Mouse (Mus musculus) ovary, postnatal 36 days (tissue): ENCODE measurements around the gene Ltbr.

Source experiments
- DNase-seq: peaks from one replicate; pipeline ENCODE4 v3.0.0; 2022; ENCODE audit warnings: low spot score, mixed read lengths

Gene Ltbr

GRCm38 (mm10) chr6:125345625-125346024 is 31.9 kb upstream of the Ltbr start:
- DNase-seq, result no peak

GRCm38 (mm10) chr6:125344866-125345265 is 31.2 kb upstream of the Ltbr start:
- no peak for DNase-seq

- DNase-seq, result peak; percentile 39
Measured at GRCm38 (mm10) chr6:125344084-125344483, 30.4 kb upstream of the Ltbr start.

GRCm38 (mm10) chr6:125342198-125342597 is 28.5 kb upstream of the Ltbr start:
- no peak for DNase-seq

- DNase-seq, result no peak
Measured at GRCm38 (mm10) chr6:125340244-125340643, 26.6 kb upstream of the Ltbr start.

- DNase-seq, result no peak
Measured at GRCm38 (mm10) chr6:125338791-125339660, 25.3 kb upstream of the Ltbr start.

- no peak for DNase-seq
Measured at GRCm38 (mm10) chr6:125334356-125334755, 20.7 kb upstream of the Ltbr start.

GRCm38 (mm10) chr6:125333112-125333899 is 19.6 kb upstream of the Ltbr start:
- no peak for DNase-seq

GRCm38 (mm10) chr6:125330626-125331326 is 17.1 kb upstream of the Ltbr start:
- DNase-seq, result peak; percentile 91

- DNase-seq, result no peak
Measured at GRCm38 (mm10) chr6:125328243-125328642, 14.6 kb upstream of the Ltbr start.

GRCm38 (mm10) chr6:125325337-125325736 is 11.7 kb upstream of the Ltbr start:
- DNase-seq, result no peak

- no peak for DNase-seq
Measured at GRCm38 (mm10) chr6:125323547-125323946, 9.9 kb upstream of the Ltbr start.

- no peak for DNase-seq
Measured at GRCm38 (mm10) chr6:125322794-125323193, 9.1 kb upstream of the Ltbr start.

GRCm38 (mm10) chr6:125321114-125321855 is 7.6 kb upstream of the Ltbr start:
- DNase-seq, result peak; percentile 34

GRCm38 (mm10) chr6:125320323-125320722 is 6.6 kb upstream of the Ltbr start, which contains the start of gene Scnn1a:
Gene Scnn1a, plus strand, starts transcription at chr6:125320659.
- DNase-seq, result no peak

GRCm38 (mm10) chr6:125319919-125320296 is 6.2 kb upstream of the Ltbr start:
- DNase-seq, result no peak

- DNase-seq, result no peak
Measured at GRCm38 (mm10) chr6:125318981-125319918, 5.6 kb upstream of the Ltbr start.

- DNase-seq, result no peak
Measured at GRCm38 (mm10) chr6:125317077-125317476, 3.4 kb upstream of the Ltbr start.

GRCm38 (mm10) chr6:125314746-125315145 is 1.1 kb upstream of the Ltbr start:
- no peak for DNase-seq

GRCm38 (mm10) chr6:125314231-125314563 is 512 bp upstream of the Ltbr start:
- DNase-seq, result no peak
